Mouse (Mus musculus) T-cell, adult 2 months (primary cell): ENCODE measurements around the gene Lbh.

ENCODE experiments used
- DNase-seq: peaks from one replicate; pipeline ENCODE4 v3.0.0; 2022; ENCODE audit warnings: low spot score

Gene Lbh

DNA sequence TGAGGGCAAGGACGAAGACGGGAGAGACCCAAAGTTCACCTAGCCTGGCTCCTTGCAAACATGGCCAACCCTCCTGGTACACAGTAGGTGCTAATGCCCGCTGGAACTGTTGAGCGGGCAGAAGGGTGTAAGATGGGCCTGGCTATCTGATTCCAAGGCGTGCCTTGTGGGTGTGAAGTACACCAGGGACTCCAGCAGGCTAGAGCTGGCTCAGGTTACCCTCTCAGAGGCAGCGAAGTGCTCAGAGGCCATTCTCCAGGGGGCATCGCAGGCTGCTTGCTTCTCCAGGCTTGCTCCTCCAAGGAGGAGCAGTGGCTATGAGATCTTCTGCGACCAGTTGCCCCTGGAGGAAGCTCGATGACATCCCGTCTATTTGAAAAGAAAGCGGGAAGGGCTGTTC is 6.8 kb upstream of the Lbh start:
- DNase-seq, result no peak

DNA sequence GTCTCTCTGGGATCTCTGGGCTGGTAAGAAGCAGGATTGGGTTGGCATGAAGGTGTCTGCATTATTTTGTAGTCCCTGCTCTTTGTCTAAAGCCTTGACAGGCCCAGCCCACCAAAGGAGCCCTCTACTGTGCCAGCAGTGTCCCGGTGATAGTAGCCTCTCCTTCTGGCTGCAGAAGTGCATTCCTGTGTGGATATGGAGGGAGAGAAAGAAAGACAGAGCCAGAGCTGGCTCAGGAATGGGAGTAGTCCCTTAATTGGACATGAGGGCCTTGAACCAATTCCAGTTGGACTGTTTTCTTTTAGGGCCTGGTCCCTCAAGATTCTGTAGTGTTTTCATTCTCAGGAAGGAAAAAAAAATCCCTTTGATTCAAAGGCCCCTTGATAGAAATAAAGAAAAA is 6.4 kb upstream of the Lbh start:
- no peak for DNase-seq

DNA sequence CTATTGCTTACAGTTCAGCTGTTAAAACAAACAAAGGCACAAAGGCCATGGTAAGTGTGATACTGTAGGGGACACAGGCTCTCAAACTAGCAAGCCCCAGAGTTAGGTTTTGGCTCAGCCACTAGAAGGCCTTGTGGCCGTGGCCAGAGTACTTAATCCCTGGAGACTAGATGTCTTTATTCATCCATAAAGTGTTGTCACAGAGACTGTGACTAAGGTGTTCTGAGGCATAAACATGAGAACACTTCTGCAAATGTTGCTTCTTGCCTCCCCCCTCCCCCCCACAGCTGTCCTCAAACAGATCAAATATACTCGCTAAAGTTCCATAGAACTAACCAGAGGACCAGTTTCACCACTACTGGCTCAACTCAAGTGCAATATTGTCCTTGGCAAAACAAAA is 4.0 kb upstream of the Lbh start:
- no peak for DNase-seq

DNA sequence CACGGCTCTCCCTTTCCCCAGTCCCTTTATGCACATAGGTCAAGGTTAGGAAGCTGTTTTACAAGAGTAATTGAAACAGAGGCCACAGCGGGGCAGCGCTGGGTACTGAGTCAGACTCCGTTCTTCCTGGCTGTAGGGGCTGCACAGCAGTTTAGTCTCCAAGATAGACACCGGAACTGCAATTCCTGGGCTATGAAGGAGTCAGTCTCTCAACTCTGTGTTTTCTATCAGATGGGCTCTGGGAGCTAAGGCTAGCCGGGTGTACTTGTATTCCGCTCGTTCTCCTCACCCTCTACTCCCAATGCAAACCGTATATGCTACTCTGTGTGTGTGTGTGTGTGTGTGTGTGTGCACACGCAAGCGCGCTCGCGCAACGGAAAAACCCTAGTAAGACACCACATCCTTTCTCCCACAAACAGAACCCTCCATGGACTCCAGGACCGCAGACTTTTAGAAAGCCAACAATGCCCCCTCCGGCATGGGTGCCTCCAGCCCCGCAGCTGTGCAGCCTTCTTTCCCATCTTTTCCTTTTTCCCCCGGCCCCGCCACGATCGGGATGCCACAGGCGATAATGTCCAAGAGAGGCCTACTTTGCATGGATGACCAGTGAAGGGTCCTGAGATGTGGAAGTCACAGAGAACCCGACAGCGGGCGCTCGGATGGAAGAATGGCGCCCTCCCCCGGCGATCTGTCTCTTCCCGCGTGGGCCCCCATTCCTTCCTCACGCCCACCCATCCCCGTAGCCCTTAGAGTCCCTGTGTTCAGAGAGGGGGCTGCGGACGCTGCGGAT is 669 bp upstream of the Lbh start:
- DNase-seq, result peak; percentile 86

DNA sequence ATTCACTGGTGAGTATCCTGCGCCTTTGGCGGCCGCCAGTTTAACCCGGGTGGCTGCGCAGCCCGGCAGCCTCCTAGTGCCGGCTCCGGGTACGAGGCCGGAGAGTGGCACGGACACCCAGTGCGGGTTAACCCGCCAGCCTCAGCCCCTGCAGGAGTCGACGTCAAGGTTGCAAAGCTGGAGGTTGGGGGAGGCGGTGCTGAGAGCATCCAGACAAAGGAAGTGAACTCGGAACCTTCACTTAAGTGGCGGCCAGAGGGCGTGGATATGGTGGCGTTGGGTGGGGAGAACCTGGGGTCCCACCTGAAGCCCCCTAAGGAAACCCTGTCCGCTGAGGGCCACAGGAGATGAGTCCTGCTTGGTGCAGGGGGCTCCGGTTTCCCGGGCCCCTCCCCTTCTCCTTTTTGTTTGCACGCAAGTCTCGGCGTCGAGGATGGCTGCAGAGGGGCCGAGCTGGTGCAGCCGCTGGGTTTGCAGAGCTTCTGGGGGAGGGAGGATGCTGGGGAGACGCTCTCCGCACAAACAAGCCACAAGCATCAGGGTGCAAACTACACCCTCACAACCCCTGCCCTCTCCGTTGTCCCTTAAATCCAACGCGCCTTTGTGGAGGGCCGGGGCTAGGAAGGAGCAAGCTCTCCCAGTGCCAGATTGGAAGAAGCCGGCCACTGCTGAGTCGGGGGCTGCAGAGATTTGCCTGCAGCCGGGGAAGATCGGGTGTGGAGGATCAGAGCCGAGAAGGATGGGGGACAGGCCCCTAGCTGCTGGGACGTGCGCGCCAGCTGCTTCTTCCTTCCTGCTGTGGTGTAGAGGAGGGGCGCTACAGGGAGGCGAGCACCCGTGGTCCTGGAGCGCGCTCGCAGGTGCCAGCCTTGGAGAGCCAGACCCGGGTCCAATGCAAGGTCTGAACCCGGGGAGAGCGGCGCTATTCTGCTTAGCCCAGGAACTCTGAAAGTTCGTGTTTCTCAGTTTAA is 751 bp downstream of the Lbh start:
- peak; percentile 78 for DNase-seq

- DNase-seq, result no peak
Observed at GRCm38 (mm10) chr17:72919641-72920040, 1.5 kb downstream of the Lbh start.

GRCm38 (mm10) chr17:72920430-72920829 is 2.3 kb downstream of the Lbh start:
- no peak for DNase-seq

GRCm38 (mm10) chr17:72920971-72921370 is 2.9 kb downstream of the Lbh start:
- DNase-seq, result no peak

DNA sequence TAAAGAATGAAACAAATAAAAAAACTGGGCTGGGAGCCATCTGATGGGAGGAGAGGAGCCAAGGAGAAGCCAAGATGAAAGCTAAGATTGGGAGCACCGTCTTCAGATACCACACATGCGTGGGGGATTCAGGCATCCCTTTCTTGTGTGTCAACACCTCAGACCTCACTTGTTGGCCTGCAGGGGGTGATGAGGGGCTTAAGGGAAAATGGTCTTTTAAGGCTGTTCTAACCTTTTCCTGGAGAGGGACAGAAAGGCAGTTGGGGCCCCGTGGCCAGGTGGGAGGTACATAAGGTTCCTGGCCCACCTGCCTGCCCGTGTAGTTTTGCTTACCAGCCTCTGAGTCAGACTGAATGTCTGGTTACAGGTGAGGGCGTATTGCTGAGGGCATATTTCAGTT is 4.1 kb downstream of the Lbh start:
- DNase-seq, result peak; percentile 46

- no peak for DNase-seq
Observed at GRCm38 (mm10) chr17:72923283-72923682, 5.2 kb downstream of the Lbh start.

- DNase-seq, result no peak
Observed at GRCm38 (mm10) chr17:72924295-72924694, 6.2 kb downstream of the Lbh start.

DNA sequence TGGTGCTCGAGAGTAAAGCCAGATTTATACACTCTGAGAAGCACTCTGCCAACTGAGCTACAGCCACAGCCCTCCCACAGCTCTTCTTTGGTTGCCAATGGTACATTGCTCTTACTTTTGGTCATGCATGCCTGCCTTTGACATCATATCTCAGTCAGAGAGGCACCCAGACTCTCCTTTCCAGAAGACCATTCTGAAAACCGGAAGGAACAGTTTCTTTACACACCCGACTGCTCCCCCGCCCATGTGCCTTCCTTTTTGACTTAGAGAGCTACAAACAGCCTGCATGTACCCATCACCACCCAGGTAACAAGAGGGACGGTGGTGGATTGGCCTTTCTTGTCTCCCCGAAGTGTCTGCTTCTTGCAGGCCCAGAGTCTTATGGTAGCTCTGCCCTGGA is 7.0 kb downstream of the Lbh start:
- DNase-seq, result peak; percentile 60

DNA sequence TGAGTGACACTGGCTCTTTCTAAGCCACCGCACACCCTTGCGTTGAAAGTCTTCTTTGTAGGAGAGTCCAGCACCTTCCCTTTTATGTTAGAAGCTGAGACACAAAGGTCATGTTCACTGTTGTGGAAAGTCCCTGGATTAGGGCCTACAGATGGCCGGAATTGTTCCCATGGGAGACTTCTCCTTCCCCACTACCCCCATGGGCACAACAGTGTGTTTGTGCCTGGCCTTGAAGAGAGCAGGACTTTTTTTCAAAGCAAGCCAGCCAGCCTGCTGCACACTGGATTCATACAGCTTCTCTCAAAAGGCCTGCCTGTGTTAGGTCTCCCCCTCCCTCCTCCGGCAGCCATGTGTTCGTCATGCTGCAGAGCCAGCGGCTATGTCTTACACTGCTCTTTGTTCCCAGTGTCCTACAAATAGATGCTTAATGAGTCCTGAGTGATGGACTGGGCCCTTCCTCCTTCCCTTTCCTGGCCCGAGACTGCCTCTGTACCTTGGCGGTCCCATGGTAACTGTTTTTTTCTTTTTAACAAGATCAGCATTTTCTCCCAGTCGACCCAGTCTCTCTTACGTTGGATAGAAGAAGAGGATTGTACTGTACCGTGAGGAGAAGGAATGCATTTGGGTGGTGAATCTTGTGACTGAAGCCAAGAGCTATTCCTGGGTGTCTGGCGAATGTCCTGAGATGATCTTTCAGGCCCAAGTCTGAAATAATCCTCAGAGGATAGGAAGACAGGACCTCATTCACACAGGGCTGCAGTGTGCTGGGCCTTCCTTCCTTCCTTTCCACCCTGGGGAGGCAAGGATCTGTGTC is 7.9 kb downstream of the Lbh start:
- no peak for DNase-seq

GRCm38 (mm10) chr17:72926994-72927393 is 8.9 kb downstream of the Lbh start:
- no peak for DNase-seq

GRCm38 (mm10) chr17:72933116-72933515 is 15.0 kb downstream of the Lbh start:
- DNase-seq, result no peak

DNA sequence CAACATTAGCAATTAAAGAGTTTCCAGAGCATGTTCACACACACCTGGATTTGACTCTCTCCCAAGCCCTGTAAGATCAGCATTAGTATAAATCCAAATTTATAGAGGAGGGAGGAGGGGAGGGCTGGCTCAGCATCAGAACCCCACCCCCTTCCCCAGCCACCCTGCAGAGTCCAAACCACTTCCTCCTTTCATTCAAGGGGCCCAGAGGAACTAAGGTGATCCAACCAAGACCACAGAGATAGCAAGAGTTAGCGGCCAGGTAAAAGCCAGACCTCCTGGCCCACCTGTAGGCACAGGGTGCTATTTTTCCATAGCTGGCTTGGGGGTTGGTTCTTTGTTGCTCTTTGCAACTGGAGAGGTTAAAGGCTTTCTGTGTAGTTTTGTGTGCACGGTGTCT is 16.0 kb downstream of the Lbh start:
- DNase-seq, result peak; percentile 71

DNA sequence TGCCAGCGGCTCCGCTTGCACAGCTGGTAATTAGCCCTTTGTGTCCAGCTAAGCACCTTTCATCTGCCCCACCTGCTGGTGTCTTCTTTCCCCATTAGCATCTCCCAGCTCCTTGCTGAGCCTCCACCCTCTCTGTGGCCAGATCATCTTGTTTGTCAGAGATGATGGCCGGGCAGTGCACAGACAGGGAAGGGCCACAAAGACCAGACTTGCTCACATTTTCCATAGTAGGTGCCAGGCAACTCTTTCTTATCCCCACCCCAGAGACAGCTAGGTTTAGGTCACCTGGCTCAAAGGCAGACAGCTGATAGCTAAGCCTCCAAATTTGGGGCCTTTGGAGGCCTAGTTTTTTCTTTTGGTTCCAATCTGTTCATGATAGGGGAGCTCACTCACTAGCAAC is 16.5 kb downstream of the Lbh start:
- no peak for DNase-seq

DNA sequence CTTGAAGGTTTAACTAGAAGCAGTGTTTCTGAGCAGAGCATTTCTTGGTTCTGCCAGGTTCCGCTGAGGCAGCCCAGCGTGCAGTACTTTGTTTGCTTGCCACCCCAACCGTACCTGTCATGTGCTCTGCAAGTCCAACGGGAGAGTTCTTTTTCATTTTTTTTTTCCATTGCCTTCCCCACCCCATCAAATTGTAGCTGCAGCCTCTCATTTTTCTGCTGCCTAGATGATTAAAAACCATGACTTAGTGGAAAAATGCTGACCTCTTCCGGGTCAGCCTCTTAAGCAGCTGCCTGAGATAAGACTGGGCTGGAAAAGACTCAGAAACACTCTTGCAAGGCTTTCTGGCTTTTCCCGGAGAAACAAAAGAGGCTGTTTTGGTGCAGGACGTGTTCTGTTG is 17.8 kb downstream of the Lbh start:
- DNase-seq, result peak; percentile 18

GRCm38 (mm10) chr17:72936336-72936735 is 18.2 kb downstream of the Lbh start:
- no peak for DNase-seq

GRCm38 (mm10) chr17:72937204-72937603 is 19.1 kb downstream of the Lbh start:
- DNase-seq, result peak; percentile 27

DNA sequence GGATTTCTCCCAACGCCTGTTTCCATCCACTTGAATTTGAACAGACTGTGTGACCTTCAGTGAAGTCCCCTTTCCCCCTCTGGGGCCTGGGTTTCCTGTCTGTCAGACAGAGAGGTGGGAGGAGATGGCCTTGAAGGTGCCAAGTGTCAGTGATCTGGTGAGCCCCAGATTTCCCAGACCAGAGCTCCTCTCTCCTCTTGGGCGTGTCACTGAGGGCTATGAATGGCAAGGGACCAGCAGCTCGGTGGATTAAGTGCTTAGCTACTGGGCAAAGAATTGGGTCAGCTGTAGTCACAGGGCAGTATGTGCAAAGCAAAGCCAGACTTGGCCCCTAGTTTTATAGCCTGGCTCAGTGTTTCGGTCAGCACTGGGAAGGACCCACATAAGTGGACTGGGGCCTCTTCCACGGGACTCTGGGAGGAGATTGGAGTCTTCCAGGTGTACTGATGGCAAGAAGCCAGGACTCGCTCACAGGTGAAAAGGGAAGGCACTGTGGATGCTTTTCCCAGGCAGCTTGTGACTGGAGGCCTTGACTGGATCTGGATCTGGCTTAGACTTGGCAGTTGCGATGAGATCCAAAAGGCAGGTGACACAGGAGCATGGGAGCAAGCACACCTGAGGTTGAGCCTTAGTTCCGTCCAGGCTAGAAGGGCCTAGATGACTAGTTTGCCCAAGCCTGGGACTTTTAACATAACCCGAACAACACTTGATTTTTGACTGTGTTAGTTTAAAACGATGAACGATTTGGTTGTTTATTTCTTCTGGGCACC is 20.1 kb downstream of the Lbh start:
- DNase-seq, result peak; percentile 25
